In the genomic region with DNA sequence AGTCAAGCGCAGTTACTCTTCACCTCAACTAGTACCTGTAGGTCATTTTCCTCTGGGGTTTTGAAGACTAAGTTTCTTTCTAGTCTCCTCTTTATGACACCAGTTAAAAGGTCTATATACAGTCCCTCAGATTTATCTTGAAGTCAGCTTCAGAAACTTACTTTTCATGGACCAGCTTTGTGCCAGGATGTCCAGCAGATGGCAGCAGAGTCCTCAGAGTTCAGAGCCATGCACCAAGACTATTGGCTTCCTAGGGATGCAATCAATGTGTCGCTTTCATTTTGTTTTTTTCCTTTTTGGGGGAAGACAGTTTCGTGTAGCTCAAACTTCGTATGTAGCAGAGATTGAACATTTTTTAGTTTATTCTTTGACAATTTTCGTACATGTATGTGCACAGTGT, we compare ENCODE assay signal across 9 mouse cellular contexts. TPM values are rescaled to one million over a fixed set of nuclear protein-coding genes. Genes with fewer than 3 reads are reported as not detected.
DNase-seq lines count a peak whose midpoint lies in the region; ATAC-seq lines count a peak whose summit lies in the region.
"Had no signal": no experiment of that assay in that cellular context is flagged by ENCODE, and none has a peak within 500 bp of the region (broad histone marks: within the 10 kb centered on the region; RNA-seq: fewer than 3 reads in every experiment).

No protein-coding gene starts in this region.

- H3K27me3 ChIP-seq in intestine, embryonic 15.5 days (replicated peaks) = no peaks in the 10 kb centered on the region
- H3K27me3 ChIP-seq: embryonic facial prominence, embryonic 12.5 days had no signal

- intact Hi-C loops in left cerebral cortex, postnatal 10 days (cut with DNase I) = loop anchor here (1.0 kb wide), 1 partner anchor 166 kb away; no protein-coding TSS in a partner anchor

- no peak overlapping the region for H3K27ac ChIP-seq in intestine, embryonic 15.5 days
- H3K27ac ChIP-seq: embryonic facial prominence, embryonic 12.5 days had no signal

- ATAC-seq in intestine, embryonic 15.5 days = peak; percentile 58; the same call in 1 of the 2 replicates
- ATAC-seq in monocyte, adult 5-6 weeks (replicated peaks; ENCODE audit: insufficient number of reproducible peaks, low FRiP score, low TSS enrichment, poor library complexity, severe bottlenecking) = peak; percentile 59; the same call in 1 of the 2 replicates

- H3K9me3 ChIP-seq in intestine, embryonic 15.5 days = no peaks in the 10 kb centered on the region
- H3K9me3 ChIP-seq: embryonic facial prominence, embryonic 12.5 days had no signal

- DNase-seq in 3T3-L1 (ENCODE audit: low read depth, low spot score) = peak; percentile 92
- peak; percentile 91 for DNase-seq in adipocyte (ENCODE audit: low spot score)
- peak; percentile 74 to 84 for DNase-seq in cerebellum, postnatal 4 days (ENCODE audit: low spot score in 2 of 2)
- peak; percentile 36 to 51 for DNase-seq in gastrocnemius, adult 8-10 months (ENCODE audit: low spot score in 2 of 2)
- DNase-seq in left cerebral cortex, postnatal 10 days (ENCODE audit: extremely low spot score in 1 of 2, low spot score in 2 of 2) = peak; percentile 69 to 79
- peak; percentile 63 to 84 for DNase-seq in spleen, postnatal 4 days (ENCODE audit: low spot score in 2 of 2)

- no peak overlapping the region for H3K4me2 ChIP-seq in intestine, embryonic 15.5 days (replicated peaks)
- H3K4me2 ChIP-seq: embryonic facial prominence, embryonic 12.5 days had no signal

- H3K36me3 ChIP-seq in intestine, embryonic 15.5 days = peaks cover 24% of the 10 kb centered on the region

- WGBS in intestine, embryonic 15.5 days = 29% methylated on average over 5 of the region's 5 CpGs

- no peak overlapping the region for H3K4me3 ChIP-seq in intestine, embryonic 15.5 days (replicated peaks)
- H3K4me3 ChIP-seq: embryonic facial prominence, embryonic 12.5 days had no signal

- no peak overlapping the region for H3K9ac ChIP-seq in intestine, embryonic 15.5 days
- H3K9ac ChIP-seq: embryonic facial prominence, embryonic 12.5 days had no signal

- H3K4me1 ChIP-seq in intestine, embryonic 15.5 days (replicated peaks) = no peaks in the 10 kb centered on the region
- H3K4me1 ChIP-seq: embryonic facial prominence, embryonic 12.5 days had no signal

RNA-seq across cellular contexts. Expression of a gene that starts 1.1 kb away (rescaled TPM):
- total RNA-seq in gastrocnemius, adult 8-10 months (2022) = 1 to 10 TPM in 3 of 4 experiments, under 1 TPM in 1; 0.92 to 2.6 (median 2.0) TPM
- 0.09 and 0.13 TPM in 2 replicates for polyA plus RNA-seq in intestine, embryonic 15.5 days (2015; fragmentation: Nextera tagmentation; extraction: Ambion mirVana)
- total RNA-seq in left cerebral cortex, postnatal 10 days (2021) = 1 to 10 TPM; 1.9 to 2.2 TPM
- total RNA-seq in monocyte, adult 5-6 weeks (2017) = 0.43 to 2.3 TPM in 2 of 3 replicates, not detected in the other

RNA-seq across cellular contexts. Expression of a gene that starts 23.7 kb away (rescaled TPM):
- 10 to 100 TPM in 1 of 4 experiments, 1 to 10 TPM in 3; 6.8 to 10.9 (median 8.7) TPM for total RNA-seq in gastrocnemius, adult 8-10 months (2022)
- 25.0 and 32.6 TPM in 2 replicates for polyA plus RNA-seq in intestine, embryonic 15.5 days (2015; fragmentation: Nextera tagmentation; extraction: Ambion mirVana)
- 10 to 100 TPM; 20.3 to 21.0 TPM for total RNA-seq in left cerebral cortex, postnatal 10 days (2021)
- total RNA-seq in monocyte, adult 5-6 weeks (2017) = 67.8 to 127 TPM (median 94.6 TPM) in 3 replicates
